Mouse (Mus musculus) adrenal gland, adult 8-10 months (tissue): Measurements from ENCODE around the gene Ptprd. TPM values are rescaled to one million over a fixed set of nuclear protein-coding genes. Genes with fewer than 3 reads are reported as not detected.
"Not testable (repeated sequence)": the region's sequence is repeated elsewhere in the genome, so short reads cannot be mapped to it uniquely, and the experiment has no call there.

Source experiments
- DNase-seq: peaks from one replicate; pipeline ENCODE4 v3.0.0; 2022
- total RNA-seq, 4 experiments: library from RNA; stranded (reverse); gene quantifications; 2 replicates each; pipeline ENCODE4 v1.2.4; 2022

The Ptprd gene
- total RNA-seq, 4 experiments from 2014 or later: 87.5 to 122 (median 105) TPM

GRCm38 (mm10) chr4:77889489-77889888 lies 322.3 kb downstream of the Ptprd start:
- no peak for DNase-seq

GRCm38 (mm10) chr4:77880213-77880612 lies 331.5 kb downstream of the Ptprd start:
- DNase-seq: no peak

- no peak for DNase-seq
Observed at GRCm38 (mm10) chr4:77861269-77861668, 350.5 kb downstream of the Ptprd start.

GRCm38 (mm10) chr4:77797391-77797790 lies 414.4 kb downstream of the Ptprd start:
- DNase-seq: not testable (repeated sequence)

GRCm38 (mm10) chr4:77777237-77777636 lies 434.5 kb downstream of the Ptprd start:
- no peak for DNase-seq

GRCm38 (mm10) chr4:77763790-77764189 lies 448.0 kb downstream of the Ptprd start:
- no peak for DNase-seq

GRCm38 (mm10) chr4:77743391-77743790 lies 468.4 kb downstream of the Ptprd start:
- no peak for DNase-seq

GRCm38 (mm10) chr4:77721908-77722307 lies 489.9 kb downstream of the Ptprd start:
- no peak for DNase-seq

GRCm38 (mm10) chr4:77717792-77718191 lies 494.0 kb downstream of the Ptprd start:
- no peak for DNase-seq

GRCm38 (mm10) chr4:77710231-77710630 lies 501.5 kb downstream of the Ptprd start:
- DNase-seq: no peak

GRCm38 (mm10) chr4:77698294-77698693 lies 513.5 kb downstream of the Ptprd start:
- no peak for DNase-seq

- DNase-seq: no peak
Observed at GRCm38 (mm10) chr4:77675798-77676197, 536.0 kb downstream of the Ptprd start.

GRCm38 (mm10) chr4:77664761-77665160 lies 547.0 kb downstream of the Ptprd start:
- DNase-seq: no peak

- DNase-seq: no peak
Observed at GRCm38 (mm10) chr4:77662309-77662708, 549.5 kb downstream of the Ptprd start.

GRCm38 (mm10) chr4:77655669-77656068 lies 556.1 kb downstream of the Ptprd start:
- DNase-seq: no peak

GRCm38 (mm10) chr4:77649615-77650325 lies 562.0 kb downstream of the Ptprd start:
- no peak for DNase-seq

GRCm38 (mm10) chr4:77648911-77649310 lies 562.9 kb downstream of the Ptprd start:
- DNase-seq: no peak

- DNase-seq: no peak
Observed at GRCm38 (mm10) chr4:77647451-77648137, 564.2 kb downstream of the Ptprd start.

GRCm38 (mm10) chr4:77644435-77644834 lies 567.3 kb downstream of the Ptprd start:
- no peak for DNase-seq

- DNase-seq: no peak
Observed at GRCm38 (mm10) chr4:77640022-77640421, 571.7 kb downstream of the Ptprd start.

GRCm38 (mm10) chr4:77613129-77613528 lies 598.6 kb downstream of the Ptprd start:
- DNase-seq: no peak

GRCm38 (mm10) chr4:77586624-77587023 lies 625.1 kb downstream of the Ptprd start:
- no peak for DNase-seq

GRCm38 (mm10) chr4:77586222-77586621 lies 625.5 kb downstream of the Ptprd start:
- no peak for DNase-seq
